Mouse (Mus musculus): Measurements from ENCODE around the gene Wdfy1.

DNA sequence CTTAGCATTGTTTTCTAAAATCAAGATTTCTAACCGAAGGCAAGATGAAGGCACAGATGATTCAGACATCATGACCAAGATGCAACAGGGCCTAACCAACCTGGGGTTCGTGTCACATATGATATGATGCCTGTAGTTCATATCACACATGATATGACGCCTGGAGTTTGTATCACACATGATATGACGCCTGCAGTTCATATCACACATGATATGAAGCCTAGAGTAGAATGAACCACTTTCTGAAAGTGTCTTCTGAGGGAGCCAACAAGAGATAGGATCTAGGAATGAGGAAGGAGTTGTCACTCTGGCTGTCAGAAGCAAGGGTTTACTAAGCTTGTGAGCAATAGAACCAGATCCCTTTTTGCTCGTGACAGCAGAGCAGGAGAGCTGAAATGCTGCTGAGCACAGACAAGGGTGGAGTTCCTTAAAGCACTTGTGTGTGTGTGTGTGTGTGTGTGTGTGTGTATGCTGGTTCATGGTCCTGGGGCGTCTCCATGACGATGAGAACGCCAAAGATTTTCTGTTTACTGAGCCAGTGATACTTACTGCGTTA lies 106.4 kb downstream of the Wdfy1 start:
- TF ChIP-seq POLR2A (IDR thresholded peaks at IDR 0.05; ENCODE audit: insufficient read depth, low read depth, low read length), result no peak
- TF ChIP-seq CTCF (IDR thresholded peaks at IDR 0.05; ENCODE audit: insufficient read depth, low read depth, low read length), result no peak
